ENCODE assay signal across 20 mouse cellular contexts in genomic region chr6:29702126-29702525, GRCm38 (mm10). TPM values are rescaled to one million over a fixed set of nuclear protein-coding genes. Genes with fewer than 3 reads are reported as not detected.
A peak's percentile ranks its signal among the peaks of the same experiment; 100 is the strongest.
DNase-seq lines count a peak whose midpoint lies in the region; ATAC-seq and TF ChIP-seq lines count a peak whose summit lies in the region.
"Had no signal": no experiment of that assay in that cellular context is flagged by ENCODE, and none has a peak within 500 bp of the region (broad histone marks: within the 10 kb centered on the region; RNA-seq: fewer than 3 reads in every experiment).

No protein-coding gene starts in this region.

- H3K4me1 ChIP-seq in heart, embryonic 12.5 days (replicated peaks) = peaks cover 10% of the 10 kb centered on the region; the same call in 1 of the 2 replicates
- H3K4me1 ChIP-seq in bone marrow macrophage, adult 2 months (ENCODE audit: control insufficient read depth, insufficient read depth, low read length) = peaks cover 10% of the 10 kb centered on the region
- H3K4me1 ChIP-seq in liver, embryonic 14.5 days (replicated peaks; ENCODE audit: control insufficient read depth in 2 of 2, insufficient read depth in 2 of 2, low read length in 1 of 2) = peaks cover 63 to 77% of the 10 kb centered on the region in 2 experiments
- H3K4me1 ChIP-seq in intestine, embryonic 15.5 days (replicated peaks) = no peaks in the 10 kb centered on the region
- H3K4me1 ChIP-seq: neural tube, embryonic 15.5 days had no signal

- no peak for ATAC-seq in heart, embryonic 12.5 days (ENCODE audit: insufficient number of reproducible peaks, low FRiP score)
- no peak for ATAC-seq in liver, embryonic 14.5 days (ENCODE audit: insufficient read depth)
- ATAC-seq in intestine, embryonic 15.5 days = no peak
- ATAC-seq: forebrain, embryonic 16.5 days; midbrain, embryonic 16.5 days had no signal

- H3K4me2 ChIP-seq in heart, embryonic 12.5 days = 0 out of 2 replicates have a peak overlapping the region, but pooled peaks have one; percentile 27
- H3K4me2 ChIP-seq in liver, embryonic 14.5 days (ENCODE audit: low read depth) = peak overlapping the region; percentile 89
- no peak overlapping the region for H3K4me2 ChIP-seq in intestine, embryonic 15.5 days (replicated peaks)
- H3K4me2 ChIP-seq: neural tube, embryonic 15.5 days had no signal

- H3K4me3 ChIP-seq in heart, embryonic 12.5 days = no peak overlapping the region
- H3K4me3 ChIP-seq in bone marrow macrophage, adult 2 months (ENCODE audit: insufficient read depth, low read length) = no peak overlapping the region
- H3K4me3 ChIP-seq in liver, embryonic 14.5 days (ENCODE audit: insufficient read depth in 1 of 2, low read depth in 2 of 2, low read length in 2 of 2) = peak overlapping the region; percentile 52 to 66; a peak in 3 of 4 replicates
- no peak overlapping the region for H3K4me3 ChIP-seq in intestine, embryonic 15.5 days (replicated peaks)
- H3K4me3 ChIP-seq: left cerebral cortex, adult 2 months; neural tube, embryonic 15.5 days had no signal

- H3K9me3 ChIP-seq in heart, embryonic 12.5 days (replicated peaks) = no peaks in the 10 kb centered on the region
- no peaks in the 10 kb centered on the region for H3K9me3 ChIP-seq in liver, embryonic 14.5 days (ENCODE audit: control insufficient read depth, low read length)
- H3K9me3 ChIP-seq in intestine, embryonic 15.5 days = no peaks in the 10 kb centered on the region
- H3K9me3 ChIP-seq: neural tube, embryonic 15.5 days had no signal

- WGBS in heart, embryonic 12.5 days = 76% methylated on average over 3 of the region's 3 CpGs
- 33% methylated on average over 3 of the region's 3 CpGs for WGBS in liver, embryonic 14.5 days (ENCODE audit: insufficient replicate concordance)
- WGBS in intestine, embryonic 15.5 days = 78% methylated on average over 3 of the region's 3 CpGs

- peaks cover 1% of the 10 kb centered on the region for H3K27me3 ChIP-seq in heart, embryonic 12.5 days (replicated peaks)
- no peaks in the 10 kb centered on the region for H3K27me3 ChIP-seq in liver, embryonic 14.5 days (ENCODE audit: control insufficient read depth, insufficient read depth, low read length)
- H3K27me3 ChIP-seq in intestine, embryonic 15.5 days (replicated peaks) = no peaks in the 10 kb centered on the region
- H3K27me3 ChIP-seq: neural tube, embryonic 15.5 days had no signal

- H3K9ac ChIP-seq in heart, embryonic 12.5 days = no peak overlapping the region
- peak overlapping the region; percentile 88 for H3K9ac ChIP-seq in liver, embryonic 14.5 days (replicated peaks)
- no peak overlapping the region for H3K9ac ChIP-seq in intestine, embryonic 15.5 days
- H3K9ac ChIP-seq: neural tube, embryonic 15.5 days had no signal

- TF ChIP-seq POLR2A in bone marrow macrophage, adult 2 months (IDR thresholded peaks at IDR 0.05; ENCODE audit: borderline replicate concordance, low read depth, low read length) = no peak

- no peak for TF ChIP-seq CTCF in bone marrow macrophage, adult 2 months (IDR thresholded peaks at IDR 0.05; ENCODE audit: low read depth, low read length)
- no peak for TF ChIP-seq CTCF in liver, embryonic 14.5 days (IDR thresholded peaks at IDR 0.05; ENCODE audit: low read depth)

- DNase-seq in heart, adult 11 months = no peak
- DNase-seq in liver, embryonic 14.5 days (ENCODE audit: low read depth in 3 of 3, low spot score in 3 of 3) = no peak
- no peak for DNase-seq in cerebellum, adult 11-12 months
- no peak for DNase-seq in adipocyte (ENCODE audit: low spot score)
- DNase-seq: adrenal gland, postnatal 14 days; B cell, adult 2 months; cerebellum, adult 8-10 months; kidney, adult 8-10 months; kidney, postnatal 36 days; left cerebral cortex, postnatal 4 days; lung, postnatal 14 days; right cerebral cortex, postnatal 25 days; thymus, postnatal 36 days had no signal

- no peaks in the 10 kb centered on the region for H3K36me3 ChIP-seq in heart, embryonic 12.5 days
- peaks cover 61% of the 10 kb centered on the region for H3K36me3 ChIP-seq in liver, embryonic 14.5 days (replicated peaks; ENCODE audit: control insufficient read depth, insufficient read depth, low read depth)
- no peaks in the 10 kb centered on the region for H3K36me3 ChIP-seq in intestine, embryonic 15.5 days
- H3K36me3 ChIP-seq: neural tube, embryonic 15.5 days had no signal

- no peak overlapping the region for H3K27ac ChIP-seq in heart, embryonic 12.5 days (ENCODE audit: poor library complexity, severe bottlenecking)
- H3K27ac ChIP-seq in bone marrow macrophage, adult 2 months (ENCODE audit: insufficient read depth, low read depth, low read length) = 0 out of 2 replicates have a peak overlapping the region, but pooled peaks have one; percentile 20
- peak overlapping the region; percentile 98 for H3K27ac ChIP-seq in liver, embryonic 14.5 days
- H3K27ac ChIP-seq in intestine, embryonic 15.5 days = no peak overlapping the region
- H3K27ac ChIP-seq: left cerebral cortex, adult 2 months; neural tube, embryonic 15.5 days had no signal

- 0 out of 2 replicates have a peak, but pooled peaks have one; percentile 6 for TF ChIP-seq EP300 in liver, embryonic 14.5 days (IDR thresholded peaks at IDR 0.05; ENCODE audit: low read depth)

RNA-seq across cellular contexts. Expression of gene Tspan33, which starts 8.1 kb away (rescaled TPM):
- polyA plus RNA-seq in heart, embryonic 12.5 days (2016; fragmentation: Nextera tagmentation; extraction: Ambion mirVana) = 11.2 and 11.9 TPM in 2 replicates
- 0.42 and 0.68 TPM in 2 replicates for polyA plus RNA-seq in bone marrow macrophage, adult 2 months (2012; ENCODE audit: insufficient read depth, insufficient read length, missing spikeins)
- polyA plus RNA-seq in liver, embryonic 14.5 days (2012; rRNA removed) = 97.2 and 108 TPM in 2 replicates
- polyA plus RNA-seq in liver, embryonic 14.5 days (2014; fragmentation: Nextera tagmentation; extraction: Ambion mirVana) = 76.1 and 96.6 TPM in 2 replicates
- 5.2 and 6.8 TPM in 2 replicates for polyA plus RNA-seq in intestine, embryonic 15.5 days (2015; fragmentation: Nextera tagmentation; extraction: Ambion mirVana)

RNA-seq across cellular contexts. Expression of gene Smo, which starts 33.2 kb away (rescaled TPM):
- polyA plus RNA-seq in heart, embryonic 12.5 days (2016; fragmentation: Nextera tagmentation; extraction: Ambion mirVana) = 26.4 and 27.1 TPM in 2 replicates
- polyA plus RNA-seq in bone marrow macrophage, adult 2 months (2012; ENCODE audit: insufficient read depth, insufficient read length, missing spikeins) = not detected in 2 replicates
- polyA plus RNA-seq in liver, embryonic 14.5 days (2012; rRNA removed) = 5.0 and 5.5 TPM in 2 replicates
- polyA plus RNA-seq in liver, embryonic 14.5 days (2014; fragmentation: Nextera tagmentation; extraction: Ambion mirVana) = 2.2 and 2.6 TPM in 2 replicates
- 29.4 and 30.1 TPM in 2 replicates for polyA plus RNA-seq in intestine, embryonic 15.5 days (2015; fragmentation: Nextera tagmentation; extraction: Ambion mirVana)

Comparison
In these comparisons a context has a peak if more than half of its experiments do, and no peak if none do; other contexts are left out.
1. H3K27ac ChIP-seq: peak in bone marrow macrophage, adult 2 months (single experiment) and liver, embryonic 14.5 days (single experiment); none in heart, embryonic 12.5 days (single experiment) and intestine, embryonic 15.5 days (single experiment).
2. H3K4me3 ChIP-seq: peak in liver, embryonic 14.5 days (2 of 2); none in heart, embryonic 12.5 days (single experiment), bone marrow macrophage, adult 2 months (single experiment) and intestine, embryonic 15.5 days (single experiment).